Mouse (Mus musculus): ENCODE data around the gene Sag.

Gene Sag

GRCm38 (mm10) chr1:87855522-87855921, 52.0 kb downstream of the Sag start:
- DNase-seq = no peak

GRCm38 (mm10) chr1:87856823-87857222, 53.3 kb downstream of the Sag start:
- DNase-seq = no peak

- DNase-seq = no peak
Measured at GRCm38 (mm10) chr1:87858031-87858430, 54.6 kb downstream of the Sag start.

- no peak for DNase-seq
Measured at GRCm38 (mm10) chr1:87858529-87858928, 55.0 kb downstream of the Sag start.

- DNase-seq = no peak
Measured at GRCm38 (mm10) chr1:87863602-87864001, 60.1 kb downstream of the Sag start.

- DNase-seq = no peak
Measured at GRCm38 (mm10) chr1:87864889-87865288, 61.4 kb downstream of the Sag start.

GRCm38 (mm10) chr1:87866672-87867071, 63.2 kb downstream of the Sag start:
- DNase-seq = no peak

GRCm38 (mm10) chr1:87871546-87871945, 68.1 kb downstream of the Sag start:
- no peak for DNase-seq

- no peak for DNase-seq
Measured at GRCm38 (mm10) chr1:87873081-87873480, 69.6 kb downstream of the Sag start.

- DNase-seq = no peak
Measured at GRCm38 (mm10) chr1:87876065-87876464, 72.6 kb downstream of the Sag start.

- no peak for DNase-seq
Measured at GRCm38 (mm10) chr1:87877552-87878283, 74.2 kb downstream of the Sag start.

GRCm38 (mm10) chr1:87879034-87879433, 75.6 kb downstream of the Sag start:
- DNase-seq = no peak

GRCm38 (mm10) chr1:87879494-87880325, 76.2 kb downstream of the Sag start:
- peak; percentile 90 for DNase-seq

- peak; percentile 41 for DNase-seq
Measured at GRCm38 (mm10) chr1:87880326-87880627, 76.8 kb downstream of the Sag start.

GRCm38 (mm10) chr1:87880856-87881255, 77.4 kb downstream of the Sag start:
- peak; percentile 25 for DNase-seq

GRCm38 (mm10) chr1:87881726-87882125, 78.2 kb downstream of the Sag start:
- no peak for DNase-seq

- no peak for DNase-seq
Measured at GRCm38 (mm10) chr1:87882554-87882953, 79.1 kb downstream of the Sag start.

GRCm38 (mm10) chr1:87890960-87891359, 87.5 kb downstream of the Sag start:
- DNase-seq = no peak

- DNase-seq = peak; percentile 55
Measured at GRCm38 (mm10) chr1:87891634-87892033, 88.2 kb downstream of the Sag start.

GRCm38 (mm10) chr1:87892499-87892898, 89.0 kb downstream of the Sag start:
- DNase-seq = no peak

- DNase-seq = no peak
Measured at GRCm38 (mm10) chr1:87893414-87893813, 89.9 kb downstream of the Sag start.
